Mouse (Mus musculus) olfactory bulb, adult 2 months (tissue): ENCODE measurements at regions not wholly inside any gene's neighbourhood (a gene's known extent, or its start where the extent isn't known, plus 50 kb on each side); places are given as distances from the start of the nearest gene placed in this dataset.

ENCODE experiments used
- CTCF ChIP-seq: fragments of 200-500 bp; IDR thresholded peaks from 2 replicates; pipeline ENCODE4 v1.5.1; 2012; ENCODE audit warnings: low read depth, mild to moderate bottlenecking, low read length, moderate library complexity; ENCODE audit not compliant: insufficient read depth
- POLR2A ChIP-seq: fragments of 200-500 bp; IDR thresholded peaks from 2 replicates; pipeline ENCODE4 v1.6.1; 2012; ENCODE audit warnings: mild to moderate bottlenecking, low read depth, low read length, moderate library complexity; ENCODE audit not compliant: insufficient read depth

- TF ChIP-seq POLR2A = no peak
- TF ChIP-seq CTCF = no peak
Measured at GRCm38 (mm10) chr6:31129170-31129569, 170.3 kb upstream of the Klf14 start.
